Mouse (Mus musculus): ENCODE measurements around the gene Traf3ip1.

DNA sequence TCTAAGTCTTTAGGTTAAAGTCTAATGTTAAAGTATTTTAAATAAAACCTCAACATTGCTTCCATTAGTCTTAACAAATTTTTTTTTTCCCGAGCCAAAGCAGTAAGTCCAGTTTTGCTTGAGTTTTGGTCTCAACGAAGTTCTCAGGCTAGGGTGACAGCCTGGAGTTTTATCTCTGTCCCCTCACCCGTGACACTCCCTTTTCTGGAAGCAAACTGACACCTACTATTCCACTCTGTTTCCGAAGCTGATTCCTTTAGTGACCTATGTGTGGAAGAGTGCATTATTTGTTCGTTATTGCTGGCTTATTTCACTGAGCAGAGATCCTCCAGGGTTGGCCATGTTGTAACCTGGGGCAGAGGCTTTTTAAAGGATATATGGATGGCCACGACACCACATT, 44.8 kb downstream of the Traf3ip1 start:
- TF ChIP-seq POLR2A (IDR thresholded peaks at IDR 0.05; ENCODE audit: borderline replicate concordance, insufficient read depth, low read length) = no peak
- TF ChIP-seq CTCF (IDR thresholded peaks at IDR 0.05; ENCODE audit: borderline replicate concordance, insufficient read depth, low read depth, low read length) = no peak
